Mouse (Mus musculus) heart, postnatal 14 days (tissue): ENCODE measurements around the gene Dnah7b. TPM values are rescaled to one million over a fixed set of nuclear protein-coding genes. Genes with fewer than 3 reads are reported as not detected.
"Not testable (repeated sequence)": the region's sequence is repeated elsewhere in the genome, so short reads cannot be mapped to it uniquely, and the experiment has no call there.

Experiments used
- DNase-seq, 2 experiments: peaks; one replicate each; pipeline ENCODE4 v3.0.0; 2021 to 2022
- intact Hi-C: fragments of 180-260 bp; cut with DNase I; formaldehyde crosslinking; loops from one replicate; pipeline ENCODE4 v1.15.1; 2025
- long read RNA-seq, 2 experiments: library from polyadenylated mRNA; stranded (forward); transcript quantifications; one replicate each; pipeline ENCODE4 v2.0.0; 2021
- total RNA-seq, 2 experiments: library from RNA; stranded (reverse); gene quantifications; 2 replicates each; pipeline ENCODE4 v1.2.3; 2021

Dnah7b gene
- under 1 TPM; 0.73 to 0.79 TPM for total RNA-seq
- long read RNA-seq, experiment 1 = 0 reads
- long read RNA-seq, experiment 2 = 0 reads

- no peak for DNase-seq
- intact Hi-C loops = no loop called here
These were observed at the start of gene Dnah7b for GRCm38 (mm10) chr1:46066015-46066414. Dnah7b (plus strand) TSS chr1:46066315.

- intact Hi-C loops = loop anchor here (1.0 kb wide), 1 partner anchor 193 kb away; no protein-coding TSS in a partner anchor
- DNase-seq = peak; percentile 33 to 54
These were observed 47.6 kb upstream of the Dnah7b start for GRCm38 (mm10) chr1:46018382-46018977.

DNA sequence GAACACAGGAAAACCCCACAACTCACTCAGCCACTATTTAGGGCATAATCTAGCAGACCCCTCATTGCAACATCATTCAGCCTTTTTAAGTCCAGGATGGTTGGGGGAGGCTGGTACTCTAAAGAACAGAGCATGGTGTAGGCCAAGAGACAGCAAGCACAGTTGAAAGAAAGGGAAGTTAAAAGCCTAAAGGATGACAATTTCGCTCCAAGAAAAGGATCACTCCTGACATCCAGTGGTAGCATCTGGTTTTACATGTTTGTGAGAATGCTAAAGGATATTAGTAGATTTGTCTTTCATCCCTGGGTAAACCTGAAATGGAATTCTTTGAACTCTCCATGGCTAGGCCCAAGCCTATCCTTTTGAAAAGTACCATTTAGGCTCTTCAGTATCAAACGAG, 43.9 kb upstream of the Dnah7b start:
- peak in 1 of 2 experiments; percentile 53 for DNase-seq
- intact Hi-C loops = loop anchor here (2.0 kb wide), 1 partner anchor 205 kb away; no protein-coding TSS in a partner anchor

GRCm38 (mm10) chr1:46031993-46032555, 34.0 kb upstream of the Dnah7b start:
- intact Hi-C loops = no loop called here
- DNase-seq = no peak

DNA sequence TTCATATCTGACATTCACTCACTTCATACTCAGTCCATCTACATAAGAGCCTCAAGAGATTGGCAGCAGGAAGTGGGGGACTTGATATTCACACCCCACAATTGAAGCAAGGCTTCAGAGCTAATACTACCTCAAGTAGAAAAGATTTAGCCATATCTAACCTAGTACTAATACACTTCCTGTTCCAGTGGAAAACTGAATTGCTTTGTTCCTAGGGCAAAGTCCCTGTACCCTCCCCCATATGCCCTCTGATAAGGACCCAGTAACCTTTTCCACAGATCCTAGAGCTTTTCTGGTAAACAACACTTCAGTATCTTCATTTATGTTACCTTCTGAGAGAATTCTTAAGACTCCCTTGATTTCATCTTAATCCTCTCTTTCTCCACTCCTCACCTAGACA, 17.9 kb upstream of the Dnah7b start:
- DNase-seq = no peak
- intact Hi-C loops = no loop called here

GRCm38 (mm10) chr1:46066484-46067251, 553 bp downstream of the Dnah7b start:
- DNase-seq = peak; percentile 51 to 68
- intact Hi-C loops = no loop called here

GRCm38 (mm10) chr1:46068787-46069186, 2.7 kb downstream of the Dnah7b start:
- intact Hi-C loops, DNase-seq: not testable (repeated sequence)

DNA sequence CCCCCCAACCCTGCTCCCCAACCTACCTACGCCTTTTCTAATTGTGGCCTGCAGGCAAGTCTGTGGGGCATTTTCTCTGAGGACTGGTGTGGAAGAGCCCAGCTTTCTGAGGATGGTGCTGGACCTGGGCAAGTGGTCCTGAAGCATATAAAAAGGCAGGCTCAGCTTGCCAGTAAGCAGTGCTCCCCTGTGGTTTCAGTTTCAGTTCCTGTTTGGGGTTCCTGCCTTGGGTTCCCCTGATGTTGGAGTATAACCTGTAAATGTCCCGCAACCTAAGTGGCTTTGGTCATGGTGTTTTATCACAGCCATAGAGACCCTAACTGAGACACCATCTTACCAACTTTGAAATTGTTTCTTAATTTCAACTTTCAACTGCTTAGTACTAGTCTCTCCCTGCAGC, 11.8 kb downstream of the Dnah7b start:
- DNase-seq = no peak

GRCm38 (mm10) chr1:46100484-46100883, 34.4 kb downstream of the Dnah7b start:
- no peak for DNase-seq
- intact Hi-C loops = no loop called here

More for the DNA sequence above, 11.8 kb downstream of the Dnah7b start:
- intact Hi-C loops = no loop called here

DNA sequence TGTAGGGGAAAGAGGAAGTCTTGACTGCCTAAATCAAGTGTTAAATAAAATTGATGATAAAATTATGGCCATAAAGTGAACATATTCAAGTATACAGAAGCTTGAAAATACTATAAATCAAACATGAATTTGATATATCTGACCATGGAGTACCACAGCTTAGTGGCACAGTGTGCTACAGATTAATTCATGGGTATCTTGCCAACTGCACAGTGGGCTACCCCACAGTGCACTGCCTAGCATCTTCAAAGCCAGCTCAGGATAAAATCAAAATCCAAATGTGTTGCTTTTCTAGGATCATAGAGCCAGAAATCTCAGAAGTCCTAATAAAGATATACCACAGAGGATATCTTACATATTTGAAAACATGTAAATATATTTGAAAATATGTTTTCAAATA, 46.5 kb downstream of the Dnah7b start:
- DNase-seq, intact Hi-C loops: not testable (repeated sequence)

GRCm38 (mm10) chr1:46117179-46117578, 51.1 kb downstream of the Dnah7b start:
- DNase-seq, intact Hi-C loops: not testable (repeated sequence)

- no peak for DNase-seq
- intact Hi-C loops = no loop called here
These were observed 61.9 kb downstream of the Dnah7b start for GRCm38 (mm10) chr1:46128058-46128457.

DNA sequence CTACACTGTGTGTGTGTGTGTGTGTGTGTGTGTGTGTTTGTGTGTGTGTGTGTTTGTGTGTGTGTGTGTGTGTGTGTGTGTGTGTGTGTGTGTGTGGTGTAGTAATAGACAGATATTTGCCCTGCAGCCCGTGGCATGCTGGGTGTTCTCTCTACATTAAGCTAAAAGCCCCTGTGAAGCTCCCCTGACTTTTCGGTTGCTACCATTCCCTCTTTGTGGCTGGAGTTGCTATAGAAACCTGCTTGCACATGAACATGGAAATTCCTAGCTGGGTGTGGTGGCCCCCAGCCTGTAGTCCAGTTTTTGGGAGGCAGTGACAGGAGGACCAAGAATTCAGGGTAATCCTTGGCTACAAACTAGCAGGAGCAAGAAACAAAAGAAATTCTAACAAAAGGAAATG, 130.7 kb downstream of the Dnah7b start:
- DNase-seq, intact Hi-C loops: not testable (repeated sequence)

DNA sequence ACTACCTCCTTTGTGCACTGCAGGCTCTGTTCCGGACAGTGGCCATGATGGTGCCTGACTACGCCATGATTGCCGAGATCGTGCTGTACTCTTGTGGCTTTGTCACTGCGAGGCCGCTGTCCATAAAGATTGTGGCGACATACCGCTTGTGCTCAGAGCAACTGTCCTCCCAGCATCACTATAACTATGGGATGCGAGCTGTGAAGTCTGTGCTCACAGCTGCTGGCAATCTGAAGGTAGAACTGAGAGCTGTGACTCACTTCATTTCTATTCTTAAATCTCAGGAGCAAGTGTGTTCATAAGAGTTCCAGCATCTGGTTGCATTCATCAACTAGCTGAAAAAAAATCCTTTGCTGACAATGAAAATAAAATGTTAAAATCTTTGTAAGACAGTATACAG, 135.1 kb downstream of the Dnah7b start:
- intact Hi-C loops, DNase-seq: not testable (repeated sequence)

GRCm38 (mm10) chr1:46210014-46210588, 144.0 kb downstream of the Dnah7b start:
- DNase-seq, intact Hi-C loops: not testable (repeated sequence)

GRCm38 (mm10) chr1:46222704-46223103, 156.6 kb downstream of the Dnah7b start:
- intact Hi-C loops, DNase-seq: not testable (repeated sequence)

- intact Hi-C loops, DNase-seq: not testable (repeated sequence)
These were observed 160.0 kb downstream of the Dnah7b start for GRCm38 (mm10) chr1:46226136-46226535.

- intact Hi-C loops, DNase-seq: not testable (repeated sequence)
These were observed 202.7 kb downstream of the Dnah7b start for GRCm38 (mm10) chr1:46268841-46269240.

GRCm38 (mm10) chr1:46271927-46272326, 205.8 kb downstream of the Dnah7b start:
- intact Hi-C loops = no loop called here
- no peak for DNase-seq

DNA sequence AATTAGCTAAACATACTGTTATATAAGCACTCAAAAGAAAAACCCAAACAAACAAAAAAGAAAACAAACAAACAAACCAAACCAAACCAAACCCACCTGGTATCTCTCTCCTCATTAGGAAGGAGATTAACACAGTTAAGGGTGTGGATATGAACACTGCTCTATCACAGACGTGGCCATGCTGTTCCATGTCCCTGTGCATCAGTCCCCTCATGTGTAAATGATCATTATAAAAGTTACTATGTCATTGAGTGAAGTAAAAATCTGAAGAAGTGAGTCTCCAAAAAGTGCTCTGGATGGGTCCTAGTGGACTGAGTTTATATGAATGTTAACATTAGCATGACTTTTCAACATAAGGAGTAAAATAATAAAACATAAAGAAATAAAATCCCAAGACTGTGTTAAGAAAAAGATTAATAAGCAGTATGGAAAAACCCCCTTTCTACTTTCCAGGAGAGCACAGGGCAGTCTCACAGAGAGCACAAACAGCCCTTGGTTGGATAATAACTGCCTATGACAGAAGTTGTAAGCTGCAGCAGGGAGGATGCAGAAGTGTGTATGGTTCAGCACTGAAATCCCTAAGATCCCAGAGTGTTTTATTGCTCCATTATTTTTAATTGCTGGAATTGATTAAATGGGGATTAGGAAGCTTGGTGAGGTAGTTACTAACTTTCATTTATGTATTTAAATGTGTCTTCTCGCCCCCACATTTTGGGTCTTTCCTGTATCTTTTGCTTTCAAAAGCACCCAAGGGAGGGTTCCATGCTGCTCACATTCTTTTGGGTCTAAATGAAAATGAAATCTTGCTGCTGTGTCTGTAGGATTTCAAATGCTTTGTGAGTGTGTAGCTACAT, 212.2 kb downstream of the Dnah7b start:
- DNase-seq, intact Hi-C loops: not testable (repeated sequence)
